Mouse (Mus musculus) olfactory bulb, adult 2 months (tissue): ENCODE results near the gene Ctnnd2.

Source experiments
- CTCF ChIP-seq: fragments of 200-500 bp; IDR thresholded peaks from 2 replicates; pipeline ENCODE4 v1.5.1; 2012; ENCODE audit warnings: low read depth, mild to moderate bottlenecking, low read length, moderate library complexity; ENCODE audit not compliant: insufficient read depth
- POLR2A ChIP-seq: fragments of 200-500 bp; IDR thresholded peaks from 2 replicates; pipeline ENCODE4 v1.6.1; 2012; ENCODE audit warnings: mild to moderate bottlenecking, low read depth, low read length, moderate library complexity; ENCODE audit not compliant: insufficient read depth

- TF ChIP-seq CTCF (no peak), POLR2A (no peak)
These were observed 802.0 kb downstream of the Ctnnd2 start for GRCm38 (mm10) chr15:30974436-30974835.
